Mouse (Mus musculus) spleen, adult 2 months (tissue): ENCODE measurements around the gene Zfp771.

ENCODE experiments used
- CTCF ChIP-seq: fragments of 200-500 bp; IDR thresholded peaks from 2 replicates; pipeline ENCODE4 v1.5.1; 2011; ENCODE audit warnings: mild to moderate bottlenecking, inconsistent platforms; ENCODE audit not compliant: insufficient read depth, insufficient read length, insufficient replicate concordance; ENCODE audit errors: extremely low read depth
- POLR2A ChIP-seq: fragments of 200-500 bp; IDR thresholded peaks from 2 replicates; pipeline ENCODE4 v1.6.1; 2011; ENCODE audit warnings: low read depth, low read length, inconsistent platforms

DNA sequence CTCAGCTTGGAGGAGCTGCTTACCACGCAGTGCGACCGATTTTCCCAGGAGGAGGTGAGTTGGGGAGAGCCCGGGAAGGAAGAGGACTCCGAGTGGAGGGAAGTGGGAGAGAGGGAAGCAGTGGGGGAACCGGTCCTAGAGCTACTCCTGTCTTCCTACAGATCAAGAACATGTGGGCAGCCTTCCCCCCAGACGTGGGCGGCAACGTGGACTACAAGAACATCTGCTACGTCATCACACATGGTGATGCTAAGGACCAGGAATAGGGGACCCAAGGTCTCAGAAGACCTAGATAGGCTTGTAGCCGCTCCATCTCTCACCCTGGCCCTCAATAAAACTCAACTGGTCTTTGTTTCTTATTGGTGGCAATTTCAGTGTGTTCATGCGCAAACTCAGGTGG lies 30.1 kb upstream of the Zfp771 start:
- no peak for TF ChIP-seq CTCF
- TF ChIP-seq POLR2A: no peak
